Mouse (Mus musculus) gastrocnemius, adult 8-10 months (tissue): ENCODE results near the gene Pcp4. TPM values are rescaled to one million over a fixed set of nuclear protein-coding genes. Genes with fewer than 3 reads are reported as not detected.
"Not testable (repeated sequence)": the region's sequence is repeated elsewhere in the genome, so short reads cannot be mapped to it uniquely, and the experiment has no call there.

Experiments
- DNase-seq, 2 experiments: peaks; one replicate each; pipeline ENCODE4 v3.0.0; 2022; ENCODE audit warnings: low spot score in 2 of 2
- total RNA-seq, 4 experiments: library from RNA; stranded (reverse); gene quantifications; 2 replicates each; pipeline ENCODE4 v1.2.4; 2022

Gene Pcp4
- not detected for total RNA-seq

- DNase-seq = peak; percentile 13 to 34
These were observed at the start of gene Pcp4 for GRCm38 (mm10) chr16:96467445-96467844. Pcp4 (plus strand) TSS chr16:96467606.

- no peak for DNase-seq
These were observed 42.4 kb upstream of the Pcp4 start for GRCm38 (mm10) chr16:96425044-96425443.

GRCm38 (mm10) chr16:96426671-96427070 is 40.7 kb upstream of the Pcp4 start:
- DNase-seq = no peak

- DNase-seq = no peak
These were observed 38.4 kb upstream of the Pcp4 start for GRCm38 (mm10) chr16:96429046-96429445.

GRCm38 (mm10) chr16:96433266-96433665 is 34.1 kb upstream of the Pcp4 start:
- no peak for DNase-seq

- DNase-seq = no peak
These were observed 33.2 kb upstream of the Pcp4 start for GRCm38 (mm10) chr16:96434024-96434785.

GRCm38 (mm10) chr16:96438946-96439345 is 28.5 kb upstream of the Pcp4 start:
- DNase-seq = no peak

GRCm38 (mm10) chr16:96439682-96440081 is 27.7 kb upstream of the Pcp4 start:
- DNase-seq = no peak

- no peak for DNase-seq
These were observed 26.5 kb upstream of the Pcp4 start for GRCm38 (mm10) chr16:96440871-96441270.

- DNase-seq = no peak
These were observed 25.6 kb upstream of the Pcp4 start for GRCm38 (mm10) chr16:96441826-96442225.

- DNase-seq = no peak
These were observed 23.9 kb upstream of the Pcp4 start, which contains the start of gene Itgb2l for GRCm38 (mm10) chr16:96443468-96443867. Itgb2l (minus strand) TSS chr16:96443619.

- not testable (repeated sequence) for DNase-seq
These were observed 16.5 kb upstream of the Pcp4 start for GRCm38 (mm10) chr16:96450871-96451270.

GRCm38 (mm10) chr16:96454086-96454485 is 13.3 kb upstream of the Pcp4 start:
- DNase-seq = no peak

- no peak for DNase-seq
These were observed 9.8 kb upstream of the Pcp4 start for GRCm38 (mm10) chr16:96457612-96458011.

GRCm38 (mm10) chr16:96459356-96459755 is 8.1 kb upstream of the Pcp4 start:
- DNase-seq = no peak

- no peak for DNase-seq
These were observed 6.6 kb upstream of the Pcp4 start for GRCm38 (mm10) chr16:96460788-96461187.

- DNase-seq = no peak
These were observed 605 bp downstream of the Pcp4 start for GRCm38 (mm10) chr16:96468011-96468410.

GRCm38 (mm10) chr16:96468698-96469097 is 1.3 kb downstream of the Pcp4 start:
- DNase-seq = no peak

GRCm38 (mm10) chr16:96469640-96470039 is 2.2 kb downstream of the Pcp4 start:
- no peak for DNase-seq

- DNase-seq = no peak
These were observed 5.0 kb downstream of the Pcp4 start for GRCm38 (mm10) chr16:96472361-96472760.

- no peak for DNase-seq
These were observed 5.4 kb downstream of the Pcp4 start for GRCm38 (mm10) chr16:96472816-96473215.

- no peak for DNase-seq
These were observed 6.8 kb downstream of the Pcp4 start for GRCm38 (mm10) chr16:96474185-96474584.

GRCm38 (mm10) chr16:96481791-96482190 is 14.4 kb downstream of the Pcp4 start:
- DNase-seq = no peak
